Mouse (Mus musculus): ENCODE measurements around the gene Olfr603. TPM values are rescaled to one million over a fixed set of nuclear protein-coding genes. Genes with fewer than 3 reads are reported as not detected.
"Not testable (repeated sequence)": the region's sequence is repeated elsewhere in the genome, so short reads cannot be mapped to it uniquely, and the experiment has no call there.

Gene Olfr603
- not detected for total RNA-seq (2021)
- long read RNA-seq, experiment 1: 0 reads
- long read RNA-seq, experiment 2: 0 reads

GRCm38 (mm10) chr7:103386077-103386476 is at the start of gene Olfr603:
Gene Olfr603 (minus strand): TSS chr7:103386177.
- DNase-seq (ENCODE audit: low spot score): no peak

GRCm38 (mm10) chr7:103414772-103415171 is 28.8 kb upstream of the Olfr603 start, which contains the start of gene Usp17lc:
Gene Usp17lc (plus strand): TSS chr7:103415072.
- not testable (repeated sequence) for DNase-seq (ENCODE audit: low spot score)

GRCm38 (mm10) chr7:103406521-103407055 is 20.6 kb upstream of the Olfr603 start:
- not testable (repeated sequence) for DNase-seq (ENCODE audit: low spot score)

- DNase-seq (ENCODE audit: low spot score): no peak
Observed at GRCm38 (mm10) chr7:103398981-103399380, 13.0 kb upstream of the Olfr603 start.

GRCm38 (mm10) chr7:103397758-103398157 is 11.8 kb upstream of the Olfr603 start:
- no peak for DNase-seq (ENCODE audit: low spot score)

GRCm38 (mm10) chr7:103362555-103362954 is 23.4 kb downstream of the Olfr603 start, which contains the start of gene Olfr601:
Gene Olfr601 (minus strand): TSS chr7:103362655.
- no peak for DNase-seq (ENCODE audit: low spot score)

GRCm38 (mm10) chr7:103349569-103349968 is 36.4 kb downstream of the Olfr603 start, which contains the start of gene Olfr600:
Gene Olfr600 (minus strand): TSS chr7:103349669.
- no peak for DNase-seq (ENCODE audit: low spot score)

GRCm38 (mm10) chr7:103335617-103336016 is 50.4 kb downstream of the Olfr603 start, which contains the start of gene Olfr599:
Gene Olfr599 (plus strand): TSS chr7:103335917.
- DNase-seq (ENCODE audit: low spot score): no peak

Small RNAs within 50 kb of the gene (microRNA-seq; reads per million reads assigned to microRNA genes)
- not detected for gene Gm25774

Other genes with a start within 250 kb of the Olfr603 start
- not detected for gene Olfr588-ps1, start 245.3 kb downstream of the Olfr603 start, total RNA-seq (2021)
- gene Olfr589, start 229.8 kb downstream of the Olfr603 start, total RNA-seq (2021): not detected
- gene Olfr591, start 207.8 kb downstream of the Olfr603 start, total RNA-seq (2021): not detected
- gene Olfr592, start 201.4 kb downstream of the Olfr603 start, total RNA-seq (2021): not detected
- gene Olfr593, start 174.3 kb downstream of the Olfr603 start, total RNA-seq (2021): not detected
- not detected for gene Olfr594, start 169.2 kb downstream of the Olfr603 start, total RNA-seq (2021)
- not detected for gene Usp17ld, start 133.7 kb downstream of the Olfr603 start, total RNA-seq (2021)
- not detected for gene Olfr596, start 80.5 kb downstream of the Olfr603 start, total RNA-seq (2021)
- gene Olfr597, start 69.9 kb downstream of the Olfr603 start, total RNA-seq (2021): not detected
- not detected for gene Olfr598, start 62.6 kb downstream of the Olfr603 start, total RNA-seq (2021)
- gene Olfr599, start 50.3 kb downstream of the Olfr603 start, total RNA-seq (2021): not detected
- gene Olfr600, start 36.5 kb downstream of the Olfr603 start, total RNA-seq (2021): not detected
- gene Olfr601, start 23.5 kb downstream of the Olfr603 start, total RNA-seq (2021): not detected
- gene Usp17lc, start 28.9 kb upstream of the Olfr603 start, total RNA-seq (2021): not detected
- gene Olfr605, start 59.3 kb upstream of the Olfr603 start, total RNA-seq (2021): not detected
- not detected for gene Olfr606, start 62.9 kb upstream of the Olfr603 start, total RNA-seq (2021)
- gene Olfr607, start 78.0 kb upstream of the Olfr603 start, total RNA-seq (2021): not detected
- gene Olfr608, start 83.7 kb upstream of the Olfr603 start, total RNA-seq (2021): not detected
- not detected for gene Olfr609, start 111.9 kb upstream of the Olfr603 start, total RNA-seq (2021)
- gene Olfr610, start 125.9 kb upstream of the Olfr603 start, total RNA-seq (2021): not detected
- not detected for gene Olfr611, start 134.7 kb upstream of the Olfr603 start, total RNA-seq (2021)
- not detected for gene Olfr612, start 156.5 kb upstream of the Olfr603 start, total RNA-seq (2021)
- not detected for gene Olfr613, start 161.9 kb upstream of the Olfr603 start, total RNA-seq (2021)
- gene Olfr615, start 169.9 kb upstream of the Olfr603 start, total RNA-seq (2021): not detected
- not detected for gene Olfr616, start 183.0 kb upstream of the Olfr603 start, total RNA-seq (2021)
- not detected for gene Olfr617, start 186.9 kb upstream of the Olfr603 start, total RNA-seq (2021)
- not detected for gene Olfr618, start 203.9 kb upstream of the Olfr603 start, total RNA-seq (2021)
- gene Olfr619, start 214.4 kb upstream of the Olfr603 start, total RNA-seq (2021): not detected
- not detected for gene Olfr620, start 226.4 kb upstream of the Olfr603 start, total RNA-seq (2021)